Mouse (Mus musculus) hindlimb bud, embryonic 11.5 days (tissue): ENCODE results near the gene E2f6.

Experiments
- DNase-seq: peaks from one replicate; pipeline ENCODE4 v3.0.0-alpha.2; 2012; ENCODE audit warnings: low read depth, low spot score; ENCODE audit errors: extremely low spot score

Gene E2f6

DNA sequence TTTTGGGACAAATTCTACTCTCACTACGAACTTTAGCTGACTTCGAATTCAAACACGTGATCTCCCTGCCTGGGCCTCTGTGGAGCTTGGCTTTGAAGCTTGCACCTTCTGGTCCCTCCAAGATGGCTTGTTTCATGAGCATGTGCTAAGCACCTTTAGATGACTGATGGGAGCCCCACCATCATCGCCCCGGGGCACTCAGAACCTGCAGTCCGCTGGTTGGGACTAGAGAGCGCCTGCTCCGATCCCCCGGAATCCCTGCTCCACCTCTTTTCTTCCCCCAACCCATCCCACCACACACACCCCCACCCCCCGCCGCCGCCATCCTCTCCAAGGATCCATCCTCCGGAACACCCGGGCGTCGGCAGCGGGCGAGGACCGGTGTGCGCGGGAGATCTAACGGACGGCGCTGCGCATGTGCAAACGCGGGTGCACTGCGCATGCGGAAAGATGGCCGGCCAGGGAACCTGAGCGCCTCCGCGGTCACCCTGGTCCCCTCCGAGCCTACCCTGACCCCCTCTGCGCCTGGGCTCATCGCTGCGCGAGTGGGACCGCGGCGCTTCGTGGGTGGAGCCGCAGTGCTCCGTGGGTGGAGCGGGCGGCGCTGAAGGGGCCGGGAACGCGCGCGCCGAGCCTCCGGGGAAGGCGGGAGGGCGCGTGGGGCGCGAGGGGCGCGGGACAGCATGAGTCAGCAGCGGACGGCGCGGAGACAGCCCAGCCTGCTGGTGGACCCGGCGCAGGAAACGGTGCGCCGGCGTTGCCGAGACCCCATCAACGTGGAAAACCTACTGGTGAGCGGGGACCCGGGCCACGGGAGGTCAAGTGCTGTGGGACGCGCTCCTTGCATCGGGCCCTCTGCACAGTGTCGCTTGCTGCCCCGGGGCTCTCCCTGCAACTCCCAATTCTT is at the start of gene E2f6:
Gene E2f6, plus strand, starts transcription at position 439 of the 907 bp plus-strand sequence.
- no peak for DNase-seq

DNA sequence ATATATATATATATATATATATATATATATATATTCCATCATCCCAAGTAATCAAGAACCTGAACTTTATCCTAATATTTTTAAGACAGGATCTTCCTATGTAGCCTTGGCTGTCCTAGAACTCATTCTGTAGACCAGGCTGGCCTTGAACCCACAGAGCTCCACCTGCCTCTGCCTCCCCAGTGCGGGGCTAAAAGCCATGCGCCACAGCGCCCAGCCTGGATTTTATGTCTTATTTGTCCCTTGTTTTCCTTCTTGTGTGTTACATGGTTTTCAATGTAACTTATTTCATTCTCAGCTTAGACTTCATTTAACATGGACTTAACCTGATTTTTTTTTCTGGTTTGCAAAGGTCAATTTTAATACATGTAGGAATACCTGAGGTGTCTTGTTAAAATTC is 49.3 kb upstream of the E2f6 start:
- no peak for DNase-seq

GRCm38 (mm10) chr12:16763649-16764422 is 46.9 kb upstream of the E2f6 start:
- no peak for DNase-seq

DNA sequence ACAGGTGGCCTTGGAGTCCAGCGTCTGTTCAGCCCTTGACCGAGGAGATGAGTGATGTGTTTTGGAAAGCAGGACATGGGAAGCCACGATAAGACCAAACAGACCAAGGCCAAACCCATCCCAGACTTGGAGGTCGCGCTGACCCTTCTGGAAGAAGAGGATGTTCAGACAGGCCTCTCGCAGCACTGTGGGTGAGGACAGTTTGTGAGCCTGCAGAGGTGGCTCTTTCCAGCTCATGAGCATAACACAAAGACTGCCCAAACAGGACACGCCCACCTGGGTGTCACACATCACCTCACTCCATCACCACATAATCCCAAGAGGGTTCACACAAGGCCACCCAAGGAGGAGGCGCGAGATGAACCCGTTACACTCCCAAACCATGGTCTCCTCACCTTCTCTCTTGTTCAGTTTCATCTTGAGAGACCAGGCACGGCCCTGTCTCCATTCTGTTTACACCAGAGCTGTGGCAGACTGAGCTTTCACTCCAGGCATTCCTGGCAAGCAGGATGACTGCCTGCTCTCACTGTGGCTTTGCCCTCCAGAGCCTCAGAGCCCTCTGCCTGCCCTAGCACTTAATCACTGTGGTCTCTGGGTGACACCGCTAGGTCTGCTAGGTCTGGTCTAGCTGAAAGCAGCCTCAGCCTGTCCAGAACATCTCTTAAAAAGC is 45.9 kb upstream of the E2f6 start:
- DNase-seq, result no peak

DNA sequence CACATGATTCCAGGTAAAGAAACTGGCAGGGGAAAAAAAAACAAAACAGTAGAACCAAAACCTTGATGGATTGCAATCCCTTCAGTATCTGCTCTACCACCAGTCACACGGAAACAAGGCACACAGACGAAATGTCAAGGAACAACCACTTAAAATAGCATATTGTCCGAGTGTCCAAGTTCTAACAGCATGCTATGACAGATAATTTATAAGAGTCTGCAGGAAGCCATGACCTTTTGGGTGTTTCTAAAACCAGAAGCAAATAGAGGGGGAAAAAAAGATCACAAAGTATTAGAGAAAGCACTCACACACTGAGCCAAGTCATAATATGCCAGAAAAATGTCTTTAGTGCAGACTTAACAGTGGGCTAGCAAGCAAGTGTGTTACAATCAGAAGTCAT is 42.5 kb upstream of the E2f6 start:
- DNase-seq, result no peak

DNA sequence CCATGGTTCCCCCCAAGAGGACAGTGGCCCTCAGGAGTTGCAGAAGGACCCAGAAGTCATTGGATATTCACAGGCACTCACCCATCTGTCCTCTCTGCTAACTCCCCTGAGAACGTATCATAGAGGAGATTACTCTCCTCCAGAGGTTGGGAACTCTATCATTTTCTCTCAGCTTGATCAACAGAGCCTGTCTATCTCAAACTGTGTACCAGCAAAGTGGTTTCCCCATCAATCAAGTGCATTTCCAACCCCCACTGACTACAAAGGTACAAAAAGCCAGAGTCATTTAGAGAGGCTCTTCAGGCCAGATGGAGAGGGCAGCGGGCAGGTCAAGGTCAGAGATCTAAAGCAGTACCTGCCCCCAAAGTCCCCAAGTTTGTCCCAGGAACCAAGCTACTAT is 42.1 kb upstream of the E2f6 start:
- no peak for DNase-seq

GRCm38 (mm10) chr12:16769601-16770165 is 41.1 kb upstream of the E2f6 start:
- no peak for DNase-seq

DNA sequence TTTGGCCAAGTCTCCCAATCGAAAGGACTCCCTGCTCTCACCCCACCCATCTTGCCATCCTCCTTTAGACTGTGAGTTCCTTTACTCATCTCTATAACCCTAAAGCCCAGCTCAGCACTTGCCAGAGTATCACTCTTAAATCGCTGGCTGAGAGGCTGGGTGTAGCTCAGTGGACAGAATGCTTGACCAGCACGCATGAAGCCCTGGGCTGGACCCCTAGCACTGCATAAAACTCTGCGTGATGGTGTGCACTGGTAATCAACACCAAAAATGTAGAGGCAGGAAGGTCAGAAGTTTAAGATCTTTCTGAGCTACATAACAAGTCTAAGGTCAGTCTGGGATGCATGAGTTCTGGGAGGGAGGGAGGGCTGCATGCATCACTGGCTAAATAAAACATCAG is 36.2 kb upstream of the E2f6 start:
- DNase-seq, result no peak

DNA sequence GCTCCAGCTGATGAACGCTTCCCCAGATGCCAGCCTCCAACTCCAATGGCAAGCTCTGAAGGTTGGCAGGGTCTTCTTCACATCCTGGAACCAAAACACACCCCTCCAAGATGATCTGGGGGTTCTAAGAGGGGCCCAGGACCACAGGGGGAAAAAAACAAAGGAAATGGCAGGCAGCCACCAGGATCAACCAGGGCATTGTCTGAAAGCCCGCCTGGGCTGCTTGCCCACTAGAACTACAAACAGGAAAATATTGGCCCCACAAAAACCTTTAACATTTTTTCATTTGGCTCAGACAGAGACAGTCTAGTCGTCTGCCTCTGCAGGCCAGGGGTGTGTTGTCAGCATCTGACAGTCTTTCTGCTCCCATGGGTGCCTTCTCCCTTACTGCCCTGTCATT is 35.4 kb upstream of the E2f6 start:
- DNase-seq, result no peak

GRCm38 (mm10) chr12:16778523-16778922 is 32.2 kb upstream of the E2f6 start:
- DNase-seq, result no peak

DNA sequence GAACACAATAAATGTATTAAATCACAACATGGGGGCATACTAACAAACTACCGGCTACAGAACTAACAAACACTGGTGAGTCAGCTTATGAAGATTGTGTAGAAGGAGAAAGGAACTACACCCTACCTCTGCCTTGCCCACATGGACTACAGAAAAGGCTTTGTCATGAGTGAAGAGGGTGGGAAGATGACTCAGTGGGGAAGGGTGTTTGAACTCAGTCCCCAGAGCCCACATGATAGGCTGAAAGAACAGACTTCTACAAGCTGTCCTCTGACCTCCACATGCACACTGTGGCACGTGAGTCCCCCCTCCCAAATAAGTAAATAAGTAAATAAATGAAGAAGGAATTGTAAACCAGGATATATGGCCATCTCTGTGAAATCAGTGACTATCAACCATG is 31.6 kb upstream of the E2f6 start:
- no peak for DNase-seq

DNA sequence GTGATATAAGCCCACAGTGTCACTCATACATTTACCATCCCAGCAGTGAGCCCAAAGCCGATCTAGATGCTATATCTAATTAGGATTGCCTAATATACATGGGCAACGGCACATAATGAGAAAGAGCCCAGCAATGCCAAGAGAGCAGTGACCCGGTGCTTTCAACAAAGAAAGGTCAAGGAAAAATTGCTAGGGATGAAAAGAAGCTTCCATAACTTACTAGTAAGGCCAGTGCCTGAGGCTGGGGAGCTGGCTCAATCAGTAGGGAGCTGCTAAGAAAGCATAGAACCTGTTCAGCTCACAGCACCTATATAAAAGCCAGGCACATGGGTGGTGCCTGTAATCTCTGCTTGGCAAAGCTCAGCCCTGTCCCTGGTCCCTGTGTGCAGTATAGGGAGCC is 30.4 kb upstream of the E2f6 start:
- no peak for DNase-seq

DNA sequence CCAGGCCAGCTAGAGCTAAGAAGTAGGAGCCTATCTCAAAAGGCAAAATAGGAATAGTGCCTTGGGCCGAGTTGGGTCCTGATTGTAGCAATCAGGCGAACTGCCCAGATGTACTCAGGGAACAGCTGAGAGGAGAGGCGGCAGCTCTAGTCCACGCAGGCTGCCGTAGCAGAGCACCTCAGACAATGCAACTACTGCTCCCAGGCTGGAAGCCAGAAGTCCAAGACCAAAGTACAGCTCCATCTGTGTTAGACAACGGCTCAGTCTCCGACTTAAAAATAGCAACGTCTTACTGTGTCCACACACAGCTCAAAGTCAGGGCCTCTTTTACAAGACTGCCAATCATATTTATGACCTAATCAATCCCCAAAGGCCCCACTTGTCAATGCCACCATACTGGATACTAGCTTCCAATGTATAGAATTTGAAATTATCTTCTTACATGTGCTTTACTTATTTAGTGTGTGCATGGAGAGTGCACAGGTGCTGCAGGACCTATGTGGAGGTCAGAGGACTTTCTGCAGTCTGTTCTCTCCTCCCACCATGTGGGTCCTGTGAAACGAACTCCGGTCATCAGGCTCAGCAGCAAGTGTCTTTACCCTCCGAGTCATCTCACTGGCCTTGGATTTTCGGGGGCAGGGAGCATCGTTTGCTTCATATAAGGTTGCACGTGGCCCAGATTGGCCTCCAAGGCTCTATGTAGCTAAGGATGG is 29.6 kb upstream of the E2f6 start:
- DNase-seq, result no peak

DNA sequence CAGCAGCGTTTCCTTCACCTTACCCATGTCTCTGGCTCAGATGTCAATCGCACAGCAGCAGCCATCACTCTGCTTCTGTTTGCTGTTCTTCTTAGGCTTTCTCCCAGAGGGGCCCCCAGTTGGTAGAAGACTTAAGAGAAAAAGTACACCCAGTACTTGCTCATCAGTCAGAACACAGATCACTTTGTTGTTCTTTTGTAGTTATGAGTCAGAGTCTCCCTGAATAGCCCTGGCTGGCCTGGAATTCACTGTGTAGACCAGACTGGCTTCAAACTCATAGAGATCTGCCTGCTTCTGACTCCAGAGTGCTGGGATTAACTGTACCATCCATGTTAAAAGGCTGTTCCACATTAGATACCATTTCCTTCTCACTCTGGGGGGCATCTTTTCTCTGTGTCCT is 22.2 kb upstream of the E2f6 start:
- no peak for DNase-seq

GRCm38 (mm10) chr12:16789199-16789598 is 21.6 kb upstream of the E2f6 start:
- no peak for DNase-seq

DNA sequence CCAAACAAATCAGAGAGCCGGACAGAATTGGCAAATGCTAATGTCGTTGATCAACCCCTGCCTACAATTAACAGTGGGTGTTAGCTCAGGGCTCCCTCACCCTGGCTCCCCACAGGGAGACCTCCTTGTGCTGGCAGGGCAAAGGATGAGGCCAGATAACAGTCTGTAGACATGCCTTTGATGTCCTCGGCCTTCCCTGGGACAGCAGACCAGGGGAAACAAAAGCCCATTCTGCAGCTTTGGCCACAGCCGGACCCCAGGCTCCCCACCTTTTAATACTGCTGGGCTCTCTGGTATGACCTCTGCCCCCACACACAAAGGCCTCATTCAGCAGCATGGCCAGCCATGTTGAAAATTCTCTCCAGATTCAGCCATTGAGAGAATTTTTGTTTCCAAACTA is 21.0 kb upstream of the E2f6 start:
- DNase-seq, result no peak

- DNase-seq, result no peak
Measured at GRCm38 (mm10) chr12:16790456-16790855, 20.3 kb upstream of the E2f6 start.

DNA sequence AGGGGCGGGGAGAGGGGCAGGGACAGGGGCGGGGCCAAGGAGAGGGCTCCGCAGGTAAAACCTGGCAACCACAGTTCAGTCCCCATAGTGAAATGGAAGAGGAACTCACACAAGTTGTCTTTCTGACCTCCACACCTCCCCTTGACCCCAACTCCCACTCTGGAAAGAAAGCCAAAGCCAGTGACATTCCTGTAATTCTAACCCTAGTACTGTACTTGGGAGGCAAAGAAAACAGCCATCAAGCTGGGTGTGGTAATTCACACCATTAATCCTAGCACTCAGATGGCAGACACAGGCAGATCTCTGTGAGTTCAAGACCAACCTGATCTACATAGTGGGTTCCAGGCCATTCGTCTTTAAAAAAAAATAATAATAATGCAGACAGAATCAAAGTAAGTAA is 17.4 kb upstream of the E2f6 start:
- DNase-seq, result no peak

DNA sequence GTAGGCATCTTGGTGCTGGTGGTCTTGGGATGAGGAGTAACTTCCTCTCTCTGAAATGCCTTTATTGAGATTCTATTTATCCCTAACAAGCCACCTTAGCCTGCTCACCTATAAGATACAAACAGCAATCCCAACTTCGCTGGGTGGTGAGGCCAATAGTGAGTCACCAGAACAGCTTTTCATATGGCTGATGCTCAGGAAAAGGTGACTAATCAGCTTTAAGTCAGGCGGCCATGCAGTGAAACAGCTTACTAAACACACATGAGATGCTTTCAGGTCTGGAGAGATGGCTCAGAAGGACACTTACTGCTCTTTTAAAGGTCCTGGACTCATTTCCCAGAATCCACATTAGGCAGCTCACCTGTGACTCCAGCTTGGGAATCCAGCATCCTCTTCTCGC is 15.0 kb upstream of the E2f6 start:
- DNase-seq, result no peak

GRCm38 (mm10) chr12:16798894-16799293 is 11.9 kb upstream of the E2f6 start:
- no peak for DNase-seq

DNA sequence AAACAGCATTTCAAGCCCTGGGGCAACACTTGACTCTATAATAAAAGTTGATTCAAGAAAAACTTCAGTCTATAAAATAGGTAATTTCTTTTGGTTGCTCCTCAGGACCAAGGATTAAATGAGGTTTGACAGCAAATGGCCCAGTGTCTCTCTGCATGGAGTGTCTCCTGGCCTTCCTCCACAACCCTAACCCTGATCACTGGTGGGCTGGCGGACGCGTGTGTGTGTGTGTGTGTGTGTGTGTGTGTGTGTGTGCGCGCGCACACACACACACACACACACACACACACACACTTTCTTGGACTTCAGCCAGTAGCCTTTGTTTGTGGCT is 10.9 kb upstream of the E2f6 start:
- DNase-seq, result no peak
